Mouse (Mus musculus): Measurements from ENCODE around the gene Tcf12.
A peak's percentile ranks its signal among the peaks of the same experiment; 100 is the strongest.

DNA sequence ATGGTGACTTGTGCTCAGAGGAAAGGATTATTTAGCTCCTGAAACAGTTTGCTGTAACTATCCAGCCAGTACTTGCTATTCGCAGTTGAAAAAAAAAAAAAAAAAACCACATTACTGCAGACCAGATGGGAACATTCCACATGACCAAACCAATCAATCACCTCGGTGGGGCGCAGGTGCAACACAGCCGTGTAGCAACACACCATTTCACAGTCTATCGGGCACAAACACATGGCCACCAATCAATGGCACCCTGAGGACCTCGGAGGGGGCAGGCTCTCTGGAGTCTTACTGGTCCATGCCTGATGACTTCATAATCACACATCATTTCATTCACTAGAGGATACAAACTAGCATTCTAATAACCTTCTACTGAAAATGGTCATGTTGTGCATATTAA is 135.6 kb downstream of the Tcf12 start:
- TF ChIP-seq ZC3H11A (IDR thresholded peaks at IDR 0.05; ENCODE audit: low read depth, low read length) (no peak), CTCF (conservative IDR thresholded peaks at IDR 0.05 in 1 of 2, IDR thresholded peaks at IDR 0.05 in 1 of 2; ENCODE audit: low read depth in 2 of 2, low read length in 2 of 2) (peak in 1 of 2 experiments; percentile 41; a peak in 2 of 4 replicates), RCOR1 (conservative IDR thresholded peaks at IDR 0.05; ENCODE audit: low read depth, low read length) (no peak), POLR2A (IDR thresholded peaks at IDR 0.05; ENCODE audit: low read depth, low read length) (no peak), POLR2AphosphoS2 (IDR thresholded peaks at IDR 0.05; ENCODE audit: low read depth, low read length) (no peak), HCFC1 (IDR thresholded peaks at IDR 0.05; ENCODE audit: low read depth, low read length) (no peak), EP300 (IDR thresholded peaks at IDR 0.05; ENCODE audit: low read length) (peak; percentile 20; the same call in 1 of the 2 replicates), CHD2 (IDR thresholded peaks at IDR 0.05; ENCODE audit: low read length) (no peak), TBP (conservative IDR thresholded peaks at IDR 0.05; ENCODE audit: low read depth, low read length) (no peak), GABPA (IDR thresholded peaks at IDR 0.05; ENCODE audit: insufficient replicate concordance, low read depth, low read length) (no peak), UBTF (IDR thresholded peaks at IDR 0.05; ENCODE audit: low read depth, low read length) (no peak), CHD1 (IDR thresholded peaks at IDR 0.05; ENCODE audit: low read depth, low read length) (no peak)

All from CH12.LX (cell line).